Mouse (Mus musculus): ENCODE data around the gene Syn2.
"Not testable (repeated sequence)": the region's sequence is repeated elsewhere in the genome, so short reads cannot be mapped to it uniquely, and the experiment has no call there.

The Syn2 gene

DNA sequence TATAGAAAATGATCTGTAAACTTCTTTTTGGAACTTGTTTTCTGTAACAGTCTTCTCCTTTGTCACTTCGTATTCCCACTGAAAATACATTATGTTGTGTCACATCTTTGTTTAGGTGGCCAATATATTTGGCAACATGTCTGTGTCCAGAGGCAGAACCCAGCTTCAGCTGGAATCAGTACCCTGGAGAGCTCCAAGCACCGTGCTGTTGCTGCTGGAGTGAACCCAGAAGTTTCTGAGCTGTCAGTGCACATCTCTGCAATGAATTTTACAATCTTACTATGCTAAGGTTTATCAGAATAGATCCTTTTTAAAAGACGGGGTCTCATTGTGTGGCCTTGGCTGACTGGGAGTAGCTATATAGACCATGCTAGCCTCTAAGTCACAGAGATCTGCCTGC lies 44.1 kb downstream of the Syn2 start:
- DNase-seq, result peak; percentile 80 to 82

- DNase-seq, result no peak
Measured at GRCm38 (mm10) chr6:115181094-115181493, 46.4 kb downstream of the Syn2 start.

- DNase-seq, result no peak
Measured at GRCm38 (mm10) chr6:115191111-115191510, 56.4 kb downstream of the Syn2 start.

- DNase-seq, result no peak
Measured at GRCm38 (mm10) chr6:115200753-115201152, 66.1 kb downstream of the Syn2 start.

DNA sequence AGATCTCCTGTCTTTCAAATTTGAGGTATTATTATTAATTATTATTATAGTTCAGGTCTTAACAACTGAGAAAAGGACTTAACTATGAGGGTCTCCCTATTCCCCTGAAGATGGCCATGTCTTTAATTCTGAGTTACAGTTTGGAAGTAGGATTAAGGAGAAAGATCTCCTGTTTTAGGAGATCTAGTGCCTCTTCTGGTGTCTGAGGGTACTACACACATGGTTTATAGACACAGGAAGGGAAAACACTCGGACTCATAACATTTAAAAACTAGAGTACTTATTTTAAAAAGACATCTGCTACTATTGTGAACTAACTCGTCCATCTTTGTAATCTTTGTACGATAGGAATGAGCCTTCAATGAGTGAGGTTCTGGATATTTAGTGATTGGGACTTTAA lies 68.3 kb downstream of the Syn2 start:
- DNase-seq, result no peak

- DNase-seq, result no peak
Measured at GRCm38 (mm10) chr6:115210187-115210586, 75.5 kb downstream of the Syn2 start.

- no peak for DNase-seq
Measured at GRCm38 (mm10) chr6:115210820-115211219, 76.1 kb downstream of the Syn2 start.

- no peak for DNase-seq
Measured at GRCm38 (mm10) chr6:115212132-115212903, 77.6 kb downstream of the Syn2 start.

DNA sequence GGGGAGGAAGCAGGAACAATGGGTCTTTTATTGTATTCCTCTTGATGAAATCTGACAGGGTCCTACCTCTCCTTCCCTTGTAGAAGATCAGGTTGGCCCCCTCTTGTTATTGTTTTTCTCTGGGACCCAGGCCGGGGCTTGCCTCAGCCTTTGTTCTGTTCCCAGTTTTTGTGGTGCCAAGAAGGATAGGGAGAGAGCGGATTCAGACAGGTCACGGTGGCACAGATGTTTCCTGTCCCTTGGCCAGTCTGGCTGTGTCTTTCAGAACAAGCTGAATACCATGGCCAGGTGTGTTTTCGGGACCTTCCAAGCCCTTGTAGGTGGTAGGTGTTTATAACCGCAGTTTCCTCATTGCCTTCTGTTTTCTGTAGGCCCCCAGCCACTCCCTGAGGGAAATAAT lies 78.4 kb downstream of the Syn2 start:
- DNase-seq, result peak; percentile 33

DNA sequence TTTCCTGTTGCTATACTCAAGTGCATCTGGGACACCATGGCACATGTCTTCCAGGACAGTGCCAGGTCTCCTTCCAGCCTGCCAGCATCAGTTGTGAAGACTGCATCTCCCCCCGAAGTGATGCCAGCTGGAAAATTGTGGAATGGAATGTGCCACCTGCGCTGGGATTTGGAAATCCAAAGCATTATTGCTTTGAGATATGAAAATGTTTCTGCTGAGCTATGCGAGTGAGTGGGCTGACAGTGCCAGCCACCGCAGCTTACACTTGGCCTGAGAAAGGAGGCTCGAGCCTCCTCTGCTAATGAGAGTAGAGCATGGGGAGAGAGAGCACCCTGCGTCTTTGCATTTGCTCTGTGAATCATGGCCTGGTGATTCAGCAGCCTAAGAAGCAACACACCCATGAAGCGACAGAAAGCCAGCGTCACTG lies 86.5 kb downstream of the Syn2 start:
- DNase-seq, result no peak

- DNase-seq, result no peak
Measured at GRCm38 (mm10) chr6:115225519-115225918, 90.8 kb downstream of the Syn2 start.

- DNase-seq, result no peak
Measured at GRCm38 (mm10) chr6:115227043-115227442, 92.3 kb downstream of the Syn2 start, which contains the start of gene Gm17482. Gene Gm17482 (plus strand): TSS chr6:115227343.

- DNase-seq, result peak; percentile 85 to 87
Measured at GRCm38 (mm10) chr6:115227529-115227928, 92.8 kb downstream of the Syn2 start.

DNA sequence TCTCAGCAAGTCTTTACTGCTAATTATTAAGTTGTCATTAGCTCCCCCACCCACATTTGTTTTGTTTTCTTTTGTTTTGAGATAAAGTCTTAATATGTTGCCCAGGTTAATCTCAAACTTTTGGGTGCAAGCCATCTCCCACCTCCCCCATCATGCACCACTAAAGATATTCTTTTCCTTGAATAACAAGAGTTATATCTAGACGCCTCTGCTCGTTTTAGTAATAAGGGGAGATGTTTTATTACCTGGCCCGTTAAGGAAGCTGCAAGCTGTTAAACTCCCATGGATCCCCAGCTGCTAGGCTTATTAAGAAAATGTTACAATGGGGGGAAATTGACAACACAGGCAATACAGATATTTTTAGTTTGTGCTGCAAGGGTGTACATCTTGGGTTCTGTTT lies 95.9 kb downstream of the Syn2 start:
- no peak for DNase-seq

DNA sequence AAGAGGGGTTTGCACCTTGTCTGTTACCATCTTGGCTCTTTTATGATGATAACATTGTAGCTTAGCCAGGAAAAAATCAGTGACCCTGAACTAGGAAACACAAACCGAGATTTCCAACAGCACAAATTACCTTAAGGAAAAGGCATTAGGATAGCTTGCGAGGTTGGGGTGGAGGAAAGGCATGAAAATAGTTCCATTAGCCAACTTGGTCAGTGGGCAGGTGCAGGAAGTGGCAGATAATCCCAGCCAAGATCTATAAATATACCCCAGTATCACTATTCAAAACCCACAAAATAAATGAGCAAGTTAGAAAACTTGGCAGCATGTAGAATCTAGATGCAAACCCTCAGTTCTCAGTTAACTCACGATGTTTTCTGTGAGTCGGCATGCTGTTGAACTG lies 97.1 kb downstream of the Syn2 start:
- DNase-seq, result no peak

- no peak for DNase-seq
Measured at GRCm38 (mm10) chr6:115232562-115232961, 97.9 kb downstream of the Syn2 start.

DNA sequence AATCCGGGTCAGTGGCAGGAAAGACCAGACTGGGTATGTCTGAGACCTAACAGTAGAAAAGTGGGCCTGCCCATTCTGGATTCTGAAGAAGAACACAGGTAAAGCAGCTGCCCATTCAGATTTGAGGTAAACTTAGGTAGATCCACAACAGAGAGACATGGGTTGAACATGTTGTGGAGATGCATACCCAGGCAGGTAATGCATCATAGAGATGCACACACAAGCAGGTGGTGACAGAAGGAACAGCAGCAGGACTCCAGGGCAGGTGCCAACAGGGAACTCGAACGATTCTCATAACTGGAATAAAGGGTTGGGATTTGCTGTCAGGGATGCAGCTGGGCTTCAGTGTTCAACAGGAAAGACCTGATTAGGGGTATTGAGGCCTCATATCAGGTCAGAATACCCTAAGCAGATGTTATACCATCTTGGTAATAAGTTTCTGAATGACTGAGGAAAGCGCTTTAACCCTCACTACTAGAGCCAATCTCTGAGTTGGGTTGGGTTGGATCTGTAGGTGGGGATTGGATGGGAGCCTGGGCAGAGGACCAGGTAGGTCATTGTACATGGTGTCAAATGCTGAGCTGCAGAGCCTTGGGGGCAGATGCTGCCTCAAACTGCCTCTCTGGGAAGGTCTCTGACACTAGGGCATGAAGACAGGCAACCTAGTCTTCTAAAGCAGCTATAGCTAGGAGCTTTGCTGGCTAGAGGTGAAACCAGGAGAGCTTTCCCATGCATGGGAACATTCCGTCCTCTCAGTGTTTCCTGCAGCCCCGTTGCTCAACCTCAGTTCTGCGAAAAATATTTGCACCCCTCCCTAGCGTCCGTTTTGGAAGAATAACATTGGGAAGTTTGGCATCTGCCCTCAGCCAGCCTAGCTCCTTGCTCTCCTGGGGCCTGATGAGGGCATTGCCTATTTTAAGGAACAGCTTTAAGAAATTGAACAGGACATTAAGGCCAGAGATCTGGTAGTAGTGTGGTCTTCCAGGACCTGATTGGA lies 103.6 kb downstream of the Syn2 start:
- no peak for DNase-seq

DNA sequence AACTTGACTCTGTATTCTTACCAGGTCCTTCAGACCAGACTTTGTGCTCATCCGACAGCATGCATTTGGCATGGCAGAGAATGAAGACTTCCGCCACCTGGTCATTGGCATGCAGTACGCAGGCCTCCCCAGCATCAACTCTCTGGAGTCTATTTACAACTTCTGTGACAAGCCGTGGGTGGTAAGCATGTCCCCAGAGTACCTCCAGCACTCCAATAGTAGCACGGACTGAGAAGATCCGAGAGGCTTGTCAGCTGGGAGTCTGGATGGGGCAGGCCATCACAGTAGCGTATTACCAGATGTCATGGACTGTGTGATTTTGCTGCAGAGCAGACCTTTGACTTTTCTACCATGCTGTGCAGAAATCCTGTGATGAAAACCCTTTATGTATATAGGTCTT lies 104.6 kb downstream of the Syn2 start:
- no peak for DNase-seq

- not testable (repeated sequence) for DNase-seq
Measured at GRCm38 (mm10) chr6:115240431-115240830, 105.7 kb downstream of the Syn2 start.

DNA sequence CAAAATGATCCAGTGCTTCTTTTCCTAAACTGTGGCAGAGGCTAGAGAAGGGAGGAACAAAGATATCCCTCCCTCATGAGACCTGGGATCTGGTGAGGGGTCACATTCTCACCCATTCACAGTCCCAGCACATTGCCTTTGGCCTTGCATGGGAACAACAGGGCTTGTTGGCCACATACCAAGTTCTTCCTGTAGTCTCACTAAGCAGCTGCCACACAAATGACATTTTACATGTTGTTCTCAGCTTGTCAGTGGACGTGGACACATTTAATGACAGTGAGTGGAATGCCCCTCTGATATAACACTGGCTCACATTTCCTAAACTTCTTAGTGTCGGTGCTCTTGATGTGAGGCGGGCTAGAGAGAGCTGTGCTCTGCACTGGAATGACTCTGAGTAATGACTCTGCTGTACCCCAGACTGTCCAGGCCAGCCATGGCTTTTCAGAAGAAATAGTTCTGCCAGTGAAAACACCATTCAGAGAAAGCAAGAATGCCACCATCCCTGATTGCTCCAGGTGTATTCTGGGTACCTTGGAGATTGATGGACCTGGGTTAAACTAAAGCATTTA lies 106.5 kb downstream of the Syn2 start:
- DNase-seq, result no peak

- DNase-seq, result no peak
Measured at GRCm38 (mm10) chr6:115241939-115242338, 107.2 kb downstream of the Syn2 start.

DNA sequence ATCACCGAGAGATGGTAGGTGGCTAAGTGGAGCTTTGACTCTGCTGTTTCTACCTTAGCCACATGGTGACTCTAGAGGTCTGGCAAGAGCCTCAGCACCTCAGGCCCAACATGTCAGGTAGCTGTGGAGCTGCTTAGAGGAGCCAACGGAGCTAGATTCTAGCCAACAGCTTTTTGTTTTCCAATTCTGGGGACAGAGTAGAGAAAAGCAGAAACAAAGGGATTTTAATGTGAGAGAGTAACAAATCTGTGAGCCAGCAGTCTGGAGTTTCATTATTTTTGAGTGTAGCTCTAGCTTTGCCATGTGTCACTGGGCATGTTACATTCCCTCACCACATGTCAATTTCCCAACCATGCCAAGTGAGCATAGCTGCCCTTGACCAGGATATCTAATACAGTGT lies 109.5 kb downstream of the Syn2 start:
- no peak for DNase-seq

DNA sequence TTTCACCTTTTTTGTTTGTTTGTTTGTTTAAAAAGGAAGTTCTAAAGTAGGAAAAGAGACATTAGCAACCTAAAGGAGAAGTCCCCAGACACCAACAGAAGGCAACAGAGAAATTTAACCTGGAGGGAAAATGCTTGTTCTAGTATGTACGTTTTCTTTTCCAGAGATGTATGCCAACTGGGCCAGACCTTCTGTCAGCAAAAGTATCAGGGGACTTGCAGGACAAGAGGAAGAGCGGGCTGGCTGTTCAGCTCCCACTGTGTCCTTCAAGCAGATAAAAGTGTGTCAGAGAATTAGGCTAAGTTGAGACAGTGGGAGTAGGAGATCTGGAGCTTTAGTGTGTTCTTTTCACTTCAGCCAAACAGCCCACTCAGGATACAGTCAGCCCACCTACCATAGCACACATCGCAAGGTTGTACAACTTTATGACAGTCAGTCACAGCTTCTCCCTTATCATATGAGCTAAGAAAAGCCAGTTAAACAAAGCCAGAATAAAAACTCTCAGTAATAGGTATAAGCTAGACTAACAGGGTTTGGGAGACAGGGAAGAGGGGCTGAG lies 110.9 kb downstream of the Syn2 start:
- no peak for DNase-seq

Data from kidney, postnatal 4 days (tissue).